Mouse (Mus musculus): ENCODE data around the gene Wscd1.

Wscd1 gene

GRCm38 (mm10) chr11:71767726-71768125 is 18.0 kb downstream of the Wscd1 start:
- ATAC-seq (ENCODE audit: insufficient number of reproducible peaks, low FRiP score, low TSS enrichment), result no peak

- ATAC-seq (ENCODE audit: insufficient number of reproducible peaks, low FRiP score, low TSS enrichment), result no peak
Observed at GRCm38 (mm10) chr11:71769744-71770143, 20.0 kb downstream of the Wscd1 start.

GRCm38 (mm10) chr11:71770479-71770878 is 20.8 kb downstream of the Wscd1 start:
- no peak for ATAC-seq (ENCODE audit: insufficient number of reproducible peaks, low FRiP score, low TSS enrichment)

- no peak for ATAC-seq (ENCODE audit: insufficient number of reproducible peaks, low FRiP score, low TSS enrichment)
Observed at GRCm38 (mm10) chr11:71771074-71771473, 21.4 kb downstream of the Wscd1 start.

GRCm38 (mm10) chr11:71772056-71772455 is 22.3 kb downstream of the Wscd1 start:
- no peak for ATAC-seq (ENCODE audit: insufficient number of reproducible peaks, low FRiP score, low TSS enrichment)

GRCm38 (mm10) chr11:71772802-71773201 is 23.1 kb downstream of the Wscd1 start:
- ATAC-seq (ENCODE audit: insufficient number of reproducible peaks, low FRiP score, low TSS enrichment), result no peak

GRCm38 (mm10) chr11:71773986-71774767 is 24.5 kb downstream of the Wscd1 start:
- ATAC-seq (ENCODE audit: insufficient number of reproducible peaks, low FRiP score, low TSS enrichment), result no peak

GRCm38 (mm10) chr11:71775056-71775455 is 25.3 kb downstream of the Wscd1 start:
- ATAC-seq (ENCODE audit: insufficient number of reproducible peaks, low FRiP score, low TSS enrichment), result no peak

- ATAC-seq (ENCODE audit: insufficient number of reproducible peaks, low FRiP score, low TSS enrichment), result no peak
Observed at GRCm38 (mm10) chr11:71779642-71780041, 29.9 kb downstream of the Wscd1 start.

- no peak for ATAC-seq (ENCODE audit: insufficient number of reproducible peaks, low FRiP score, low TSS enrichment)
Observed at GRCm38 (mm10) chr11:71781737-71782354, 32.1 kb downstream of the Wscd1 start.

- ATAC-seq (ENCODE audit: insufficient number of reproducible peaks, low FRiP score, low TSS enrichment), result no peak
Observed at GRCm38 (mm10) chr11:71785499-71785898, 35.8 kb downstream of the Wscd1 start.

GRCm38 (mm10) chr11:71788209-71788608 is 38.5 kb downstream of the Wscd1 start:
- no peak for ATAC-seq (ENCODE audit: insufficient number of reproducible peaks, low FRiP score, low TSS enrichment)

- no peak for ATAC-seq (ENCODE audit: insufficient number of reproducible peaks, low FRiP score, low TSS enrichment)
Observed at GRCm38 (mm10) chr11:71790227-71790626, 40.5 kb downstream of the Wscd1 start.

GRCm38 (mm10) chr11:71799206-71799605 is 49.5 kb downstream of the Wscd1 start:
- no peak for ATAC-seq (ENCODE audit: insufficient number of reproducible peaks, low FRiP score, low TSS enrichment)

GRCm38 (mm10) chr11:71808521-71808920 is 58.8 kb downstream of the Wscd1 start:
- ATAC-seq (ENCODE audit: insufficient number of reproducible peaks, low FRiP score, low TSS enrichment), result no peak

- no peak for ATAC-seq (ENCODE audit: insufficient number of reproducible peaks, low FRiP score, low TSS enrichment)
Observed at GRCm38 (mm10) chr11:71811828-71812227, 62.1 kb downstream of the Wscd1 start.

- no peak for ATAC-seq (ENCODE audit: insufficient number of reproducible peaks, low FRiP score, low TSS enrichment)
Observed at GRCm38 (mm10) chr11:71812921-71813320, 63.2 kb downstream of the Wscd1 start.

- ATAC-seq (ENCODE audit: insufficient number of reproducible peaks, low FRiP score, low TSS enrichment), result no peak
Observed at GRCm38 (mm10) chr11:71814511-71814910, 64.8 kb downstream of the Wscd1 start.

GRCm38 (mm10) chr11:71815326-71815725 is 65.6 kb downstream of the Wscd1 start:
- ATAC-seq (ENCODE audit: insufficient number of reproducible peaks, low FRiP score, low TSS enrichment), result no peak

- ATAC-seq (ENCODE audit: insufficient number of reproducible peaks, low FRiP score, low TSS enrichment), result no peak
Observed at GRCm38 (mm10) chr11:71816918-71817317, 67.2 kb downstream of the Wscd1 start.

- ATAC-seq (ENCODE audit: insufficient number of reproducible peaks, low FRiP score, low TSS enrichment), result no peak
Observed at GRCm38 (mm10) chr11:71817341-71817740, 67.6 kb downstream of the Wscd1 start.

- ATAC-seq (ENCODE audit: insufficient number of reproducible peaks, low FRiP score, low TSS enrichment), result no peak
Observed at GRCm38 (mm10) chr11:71818111-71818510, 68.4 kb downstream of the Wscd1 start.

Data from cerebellum, adult (tissue).